ENCODE assay signal across 8 mouse cellular contexts in the genomic region with DNA sequence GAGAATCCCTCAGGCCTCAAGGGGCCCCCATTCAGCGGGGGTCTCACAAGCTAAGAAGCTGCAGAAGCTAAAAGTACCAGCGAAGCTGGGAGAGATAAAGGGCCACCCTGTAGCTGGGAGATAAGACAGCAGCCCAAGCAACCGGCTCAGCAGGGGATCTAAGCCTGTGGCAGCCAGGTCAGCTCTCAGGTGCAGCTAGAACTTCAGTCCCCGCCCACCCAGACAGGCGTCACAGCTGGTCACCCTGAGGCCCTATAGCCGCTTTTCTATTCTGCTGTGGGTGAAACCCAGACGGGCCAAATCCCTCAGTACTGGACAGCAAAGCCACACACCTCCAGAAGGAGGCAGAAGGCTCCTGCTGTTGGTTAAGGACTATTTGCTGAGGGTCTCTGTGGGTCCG. TPM values are rescaled to one million over a fixed set of nuclear protein-coding genes. Genes with fewer than 3 reads are reported as not detected.
DNase-seq lines count a peak whose midpoint lies in the region; ATAC-seq and TF ChIP-seq lines count a peak whose summit lies in the region.

No protein-coding gene starts in this region.

- intact Hi-C loops in left cerebral cortex, postnatal 4 days (cut with DNase I) = no loop called here

- peak overlapping the region; percentile 65 for H3K4me3 ChIP-seq in ES-Bruce4 (ENCODE audit: low read depth, low read length)
- peak overlapping the region; percentile 7; the same call in 1 of the 2 replicates for H3K4me3 ChIP-seq in forebrain, embryonic 11.5 days (ENCODE audit: low read depth, low read length)

- TF ChIP-seq EP300 in ES-Bruce4 (IDR thresholded peaks at IDR 0.05; ENCODE audit: insufficient read depth, low read depth, low read length) = peak; percentile 55; the same call in 1 of the 2 replicates

- peaks cover 20% of the 10 kb centered on the region for H3K36me3 ChIP-seq in ES-Bruce4 (ENCODE audit: control insufficient read depth, insufficient read depth, low read length, poor library complexity, severe bottlenecking)
- no peaks in the 10 kb centered on the region for H3K36me3 ChIP-seq in forebrain, embryonic 11.5 days (ENCODE audit: control insufficient read depth, insufficient read depth, low read length)

- peak overlapping the region; percentile 98; the same call in 1 of the 2 replicates for H3K4me2 ChIP-seq in forebrain, embryonic 11.5 days (ENCODE audit: low read depth, low read length, severe bottlenecking)

- peak; percentile 17 to 37 for DNase-seq in cerebellum, adult 18-20 months
- DNase-seq in forebrain, embryonic 11.5 days (ENCODE audit: low spot score) = peak; percentile 54
- DNase-seq in kidney, postnatal 4 days = peak; percentile 49 to 58
- peak; percentile 59 to 67 for DNase-seq in spleen, postnatal 36 days (ENCODE audit: low spot score in 2 of 2)
- DNase-seq in B cell, adult 2 months = no peak
- DNase-seq in left cerebral cortex, postnatal 4 days = no peak

- ATAC-seq in cerebellum, adult (ENCODE audit: insufficient number of reproducible peaks, low FRiP score, low TSS enrichment) = no peak
- no peak for ATAC-seq in forebrain, embryonic 11.5 days (replicated peaks; ENCODE audit: low FRiP score)

- no peak for TF ChIP-seq POLR2A in ES-Bruce4 (IDR thresholded peaks at IDR 0.05; ENCODE audit: insufficient read depth, low read length)

- peak overlapping the region; percentile 75 for H3K9ac ChIP-seq in ES-Bruce4 (ENCODE audit: low read depth, poor library complexity, severe bottlenecking)
- no peak overlapping the region; the same call in 1 of the 2 replicates for H3K9ac ChIP-seq in forebrain, embryonic 11.5 days (ENCODE audit: low read length)

- H3K9me3 ChIP-seq in ES-Bruce4 (replicated peaks; ENCODE audit: control insufficient read depth, insufficient read depth, low read length, poor library complexity, severe bottlenecking) = no peaks in the 10 kb centered on the region
- H3K9me3 ChIP-seq in forebrain, embryonic 11.5 days (ENCODE audit: control insufficient read depth, low read length) = no peaks in the 10 kb centered on the region

- H3K4me1 ChIP-seq in ES-Bruce4 (ENCODE audit: control insufficient read depth, insufficient read depth, low read length) = peaks cover 3% of the 10 kb centered on the region
- peaks cover 14% of the 10 kb centered on the region for H3K4me1 ChIP-seq in forebrain, embryonic 11.5 days (replicated peaks; ENCODE audit: control insufficient read depth, insufficient read depth, low read length)

- H3K27me3 ChIP-seq in ES-Bruce4 (ENCODE audit: control insufficient read depth, insufficient read depth, low read length, poor library complexity, severe bottlenecking) = no peaks in the 10 kb centered on the region
- H3K27me3 ChIP-seq in forebrain, embryonic 11.5 days (ENCODE audit: control insufficient read depth, insufficient read depth, low read length) = peaks cover 19% of the 10 kb centered on the region

- H3K27ac ChIP-seq in ES-Bruce4 (ENCODE audit: insufficient read depth, low read length) = no peak overlapping the region
- H3K27ac ChIP-seq in forebrain, embryonic 11.5 days (ENCODE audit: low read depth, low read length) = no peak overlapping the region

- peak; percentile 31 for TF ChIP-seq CTCF in ES-Bruce4 (IDR thresholded peaks at IDR 0.05; ENCODE audit: low read depth, low read length)

- WGBS in forebrain, embryonic 11.5 days = 16% methylated on average over 8 of the region's 8 CpGs

RNA-seq across cellular contexts. Expression of a gene that starts 5.9 kb away (rescaled TPM):
- 132 and 134 TPM in 2 replicates for polyA plus RNA-seq in ES-Bruce4 (2011; ENCODE audit: insufficient read depth, insufficient read length, low read depth, missing spikeins)
- polyA plus RNA-seq in forebrain, embryonic 11.5 days (2014; fragmentation: Nextera tagmentation; extraction: Ambion mirVana) = 56.7 TPM in 2 replicates
- 10 to 100 TPM; 68.8 to 69.9 TPM for total RNA-seq in left cerebral cortex, postnatal 4 days (2021)

RNA-seq across cellular contexts. Expression of a gene that starts 8.4 kb away (rescaled TPM):
- 19.2 and 22.6 TPM in 2 replicates for polyA plus RNA-seq in ES-Bruce4 (2011; ENCODE audit: insufficient read depth, insufficient read length, low read depth, missing spikeins)
- polyA plus RNA-seq in forebrain, embryonic 11.5 days (2014; fragmentation: Nextera tagmentation; extraction: Ambion mirVana) = not detected in 2 replicates
- not detected for total RNA-seq in left cerebral cortex, postnatal 4 days (2021)

RNA-seq across cellular contexts. Expression of a gene that starts 20.4 kb away (rescaled TPM):
- polyA plus RNA-seq in ES-Bruce4 (2011; ENCODE audit: insufficient read depth, insufficient read length, low read depth, missing spikeins) = 3,626 and 3,708 TPM in 2 replicates
- polyA plus RNA-seq in forebrain, embryonic 11.5 days (2014; fragmentation: Nextera tagmentation; extraction: Ambion mirVana) = 1,787 and 1,872 TPM in 2 replicates
- total RNA-seq in left cerebral cortex, postnatal 4 days (2021) = 1,000 to 10,000 TPM; 1,680 to 1,682 TPM

RNA-seq across cellular contexts. Expression of a gene that starts 29.8 kb away (rescaled TPM):
- 28.2 and 31.7 TPM in 2 replicates for polyA plus RNA-seq in ES-Bruce4 (2011; ENCODE audit: insufficient read depth, insufficient read length, low read depth, missing spikeins)
- 103 and 105 TPM in 2 replicates for polyA plus RNA-seq in forebrain, embryonic 11.5 days (2014; fragmentation: Nextera tagmentation; extraction: Ambion mirVana)
- 10 to 100 TPM; 39.2 to 40.2 TPM for total RNA-seq in left cerebral cortex, postnatal 4 days (2021)

RNA-seq across cellular contexts. Expression of a gene that starts 38.0 kb away (rescaled TPM):
- 2.7 and 3.0 TPM in 2 replicates for polyA plus RNA-seq in ES-Bruce4 (2011; ENCODE audit: insufficient read depth, insufficient read length, low read depth, missing spikeins)
- polyA plus RNA-seq in forebrain, embryonic 11.5 days (2014; fragmentation: Nextera tagmentation; extraction: Ambion mirVana) = 5.9 and 6.0 TPM in 2 replicates
- total RNA-seq in left cerebral cortex, postnatal 4 days (2021) = 1 to 10 TPM; 2.4 to 2.7 TPM

Comparison
In these comparisons a context has a peak if more than half of its experiments do, and no peak if none do; other contexts are left out.
1. DNase-seq: peak in cerebellum, adult 18-20 months (2 of 2), forebrain, embryonic 11.5 days (single experiment), kidney, postnatal 4 days (2 of 2) and spleen, postnatal 36 days (2 of 2); none in B cell, adult 2 months (0 of 2) and left cerebral cortex, postnatal 4 days (single experiment).
2. RNA of a gene that starts 8.4 kb away (polyA plus RNA-seq): 19.2 to 22.6 TPM in ES-Bruce4; not detected in forebrain, embryonic 11.5 days; every median in the first group is over 10 times any median in the second.